21 mouse cellular contexts compared by ENCODE assay signal in the genomic region with DNA sequence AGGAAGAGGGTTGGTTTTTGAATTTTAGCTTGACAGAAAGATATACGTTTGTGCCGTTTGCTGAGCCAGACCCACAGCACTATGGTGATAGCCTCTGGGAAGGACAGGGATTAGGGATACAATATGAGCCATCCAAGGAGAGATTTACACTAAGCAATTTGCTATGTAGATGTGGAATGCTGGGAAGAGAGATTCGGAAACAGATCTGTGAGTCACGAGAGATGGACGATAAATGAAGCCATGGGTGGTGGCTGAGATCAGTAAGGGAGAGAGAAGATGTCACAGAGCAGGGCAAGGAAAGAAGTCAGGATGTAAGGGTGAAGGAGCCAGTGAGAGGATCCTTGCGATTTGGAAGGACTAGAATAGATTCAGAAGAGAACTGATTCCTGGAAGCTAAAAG.
DNase-seq lines count a peak whose midpoint lies in the region; ATAC-seq and TF ChIP-seq lines count a peak whose summit lies in the region.
"Had no signal": no experiment of that assay in that cellular context is flagged by ENCODE, and none has a peak within 500 bp of the region (broad histone marks: within the 10 kb centered on the region; RNA-seq: fewer than 3 reads in every experiment).

No protein-coding gene starts in this region.

- no peak for ATAC-seq in liver, postnatal 0 days
- ATAC-seq: activated CD4-positive, CD25-positive, alpha-beta regulatory T cell, adult 4 months; forebrain, embryonic 13.5 days; forebrain, postnatal 0 days; hindbrain, embryonic 16.5 days had no signal

- no peaks in the 10 kb centered on the region for H3K27me3 ChIP-seq in myocyte (ENCODE audit: control insufficient read depth, insufficient read depth, insufficient read length)
- H3K27me3 ChIP-seq in liver, postnatal 0 days (ENCODE audit: insufficient read depth, low read length) = no peaks in the 10 kb centered on the region
- H3K27me3 ChIP-seq: embryonic facial prominence, embryonic 13.5 days; forebrain, embryonic 13.5 days; hindbrain, embryonic 12.5 days had no signal

- no peaks in the 10 kb centered on the region for H3K36me3 ChIP-seq in myocyte (ENCODE audit: control insufficient read depth, insufficient read depth)
- no peaks in the 10 kb centered on the region for H3K36me3 ChIP-seq in liver, postnatal 0 days (replicated peaks; ENCODE audit: insufficient read depth, low read length)
- H3K36me3 ChIP-seq: embryonic facial prominence, embryonic 13.5 days; hindbrain, embryonic 12.5 days had no signal

- TF ChIP-seq CTCF in liver, postnatal 0 days (IDR thresholded peaks at IDR 0.05; ENCODE audit: low read depth) = no peak

- no peak for TF ChIP-seq POLR2A in myocyte (IDR thresholded peaks at IDR 0.05; ENCODE audit: insufficient read length, low read depth)

- no peaks in the 10 kb centered on the region for H3K9me3 ChIP-seq in liver, postnatal 0 days (ENCODE audit: low read length)
- H3K9me3 ChIP-seq: embryonic facial prominence, embryonic 13.5 days; forebrain, embryonic 13.5 days; hindbrain, embryonic 12.5 days had no signal

- H3K4me3 ChIP-seq in myocyte = no peak overlapping the region
- H3K4me3 ChIP-seq in liver, postnatal 0 days (ENCODE audit: low read depth, low read length) = no peak overlapping the region
- H3K4me3 ChIP-seq: embryonic facial prominence, embryonic 13.5 days; forebrain, embryonic 13.5 days; hindbrain, embryonic 12.5 days had no signal

- DNase-seq in kidney, adult 9 months = peak; percentile 22
- DNase-seq in kidney, adult 11 months = no peak
- peak; percentile 65 for DNase-seq in 3T3-L1 (ENCODE audit: low read depth, low spot score)
- DNase-seq in R1 (ENCODE audit: low read depth, low spot score) = peak; percentile 5
- DNase-seq in liver, postnatal 0 days = no peak
- DNase-seq in ovary, postnatal 36 days (ENCODE audit: low spot score) = no peak
- DNase-seq: adrenal gland, postnatal 14 days; cerebellum, adult 18-20 months; cerebellum, adult 9-11 months; cerebellum, postnatal 36 days; forebrain, postnatal 0 days; gastrocnemius, postnatal 36 days; heart, adult 11 months; heart, postnatal 10 days; heart, postnatal 4 days had no signal

- H3K9ac ChIP-seq in liver, postnatal 0 days (replicated peaks) = no peak overlapping the region
- H3K9ac ChIP-seq: embryonic facial prominence, embryonic 13.5 days; forebrain, embryonic 13.5 days; forebrain, postnatal 0 days; hindbrain, embryonic 12.5 days had no signal

- H3K4me2 ChIP-seq in myocyte (ENCODE audit: low read depth) = peak overlapping the region; percentile 16
- no peak overlapping the region for H3K4me2 ChIP-seq in liver, postnatal 0 days (ENCODE audit: low read depth, low read length)
- H3K4me2 ChIP-seq: embryonic facial prominence, embryonic 13.5 days; forebrain, embryonic 13.5 days; hindbrain, embryonic 12.5 days had no signal

- H3ac ChIP-seq in myocyte (ENCODE audit: control insufficient read depth, insufficient read length) = no peak overlapping the region

- H3K27ac ChIP-seq in liver, postnatal 0 days (ENCODE audit: low read depth) = no peak overlapping the region
- H3K27ac ChIP-seq: embryonic facial prominence, embryonic 13.5 days; forebrain, embryonic 13.5 days; hindbrain, embryonic 12.5 days had no signal

- WGBS in liver, postnatal 0 days (ENCODE audit: insufficient replicate concordance) = 69% methylated on average over 6 of the region's 6 CpGs

- no peaks in the 10 kb centered on the region for H3K79me2 ChIP-seq in myocyte (ENCODE audit: control insufficient read depth, insufficient read depth)

- H3K4me1 ChIP-seq in liver, postnatal 0 days (ENCODE audit: insufficient read depth) = peaks cover 6% of the 10 kb centered on the region; the same call in 1 of the 2 replicates

- no peak for TF ChIP-seq EP300 in liver, postnatal 0 days (IDR thresholded peaks at IDR 0.05; ENCODE audit: low read depth)

TF ChIP-seq in myocyte, 11 proteins besides CTCF, POLR2A, EP300 and RAD21:
- TF ChIP-seq MAX (IDR thresholded peaks at IDR 0.05; ENCODE audit: low read depth) (no peak), MYOG (IDR thresholded peaks at IDR 0.05; ENCODE audit: control insufficient read depth in 1 of 3, insufficient read depth in 1 of 3, insufficient read length in 2 of 3, low read depth in 2 of 3) (no peak), SRF (IDR thresholded peaks at IDR 0.05; ENCODE audit: control insufficient read depth, insufficient read length, low read depth) (no peak), CEBPB (IDR thresholded peaks at IDR 0.05; ENCODE audit: insufficient read depth, poor library complexity, severe bottlenecking) (no peak), POLR2AphosphoS2 (IDR thresholded peaks at IDR 0.05; ENCODE audit: insufficient read length, low read depth) (no peak), MYOD1 (IDR thresholded peaks at IDR 0.05; ENCODE audit: control insufficient read depth in 1 of 3, insufficient read length in 2 of 3, low read depth in 2 of 3) (no peak), TCF3 (IDR thresholded peaks at IDR 0.05; ENCODE audit: insufficient read length, low read depth) (no peak)

Comparison
In these comparisons a context has a peak if more than half of its experiments do, and no peak if none do; other contexts are left out.
1. DNase-seq: peak in kidney, adult 9 months (single experiment), 3T3-L1 (single experiment) and R1 (single experiment); none in kidney, adult 11 months (single experiment), liver, postnatal 0 days (single experiment) and ovary, postnatal 36 days (single experiment).